Mouse (Mus musculus): ENCODE measurements around the gene Smarcb1. TPM values are rescaled to one million over a fixed set of nuclear protein-coding genes. Genes with fewer than 3 reads are reported as not detected.

Smarcb1 gene
- polyA plus RNA-seq, 1 experiment from 2014 or later, result 157 TPM

- Histone ChIP-seq H3K4me2 (peak overlapping the region; percentile 98), H3K36me3 (ENCODE audit: control insufficient read depth, insufficient read depth, low read length) (peaks cover 10% of the 10 kb centered on the region; the same call in 1 of the 2 replicates), H3K4me3 (ENCODE audit: low read depth, low read length) (peak overlapping the region; percentile 95), H3K27me3 (replicated peaks; ENCODE audit: control insufficient read depth, insufficient read depth, low read length) (no peaks in the 10 kb centered on the region), H3K9ac (ENCODE audit: low read depth, low read length) (peak overlapping the region; percentile 94), H3K9me3 (ENCODE audit: control insufficient read depth, low read length) (no peaks in the 10 kb centered on the region), H3K4me1 (replicated peaks; ENCODE audit: control insufficient read depth, insufficient read depth, low read length) (peaks cover 17% of the 10 kb centered on the region), H3K27ac (ENCODE audit: low read depth, low read length) (peak overlapping the region; percentile 87; the same call in 1 of the 2 replicates)
- DNase-seq (ENCODE audit: low spot score), result no peak
- peak; percentile 14; the same call in 1 of the 2 replicates for ATAC-seq (replicated peaks; ENCODE audit: low FRiP score)
- WGBS, result 5% methylated on average over 22 of the region's 22 CpGs
These were observed 526 bp upstream of the Smarcb1 start for GRCm38 (mm10) chr10:75921726-75922560.

GRCm38 (mm10) chr10:75919026-75919425 is 2.4 kb downstream of the Smarcb1 start:
- ATAC-seq (replicated peaks; ENCODE audit: low FRiP score), result no peak
- Histone ChIP-seq H3K27ac (ENCODE audit: low read depth, low read length) (no peak overlapping the region), H3K4me1 (replicated peaks; ENCODE audit: control insufficient read depth, insufficient read depth, low read length) (peaks cover 17% of the 10 kb centered on the region), H3K9me3 (ENCODE audit: control insufficient read depth, low read length) (no peaks in the 10 kb centered on the region), H3K4me2 (no peak overlapping the region), H3K36me3 (ENCODE audit: control insufficient read depth, insufficient read depth, low read length) (peaks cover 26% of the 10 kb centered on the region; the same call in 1 of the 2 replicates), H3K9ac (ENCODE audit: low read depth, low read length) (no peak overlapping the region), H3K27me3 (replicated peaks; ENCODE audit: control insufficient read depth, insufficient read depth, low read length) (no peaks in the 10 kb centered on the region), H3K4me3 (ENCODE audit: low read depth, low read length) (no peak overlapping the region)
- WGBS, result 88% methylated on average over 5 of the region's 5 CpGs
- DNase-seq (ENCODE audit: low spot score), result no peak

- no peak for DNase-seq (ENCODE audit: low spot score)
- 85% methylated on average over 8 of the region's 8 CpGs for WGBS
- Histone ChIP-seq H3K27ac (ENCODE audit: low read depth, low read length) (no peak overlapping the region), H3K36me3 (ENCODE audit: control insufficient read depth, insufficient read depth, low read length) (peaks cover 31% of the 10 kb centered on the region; the same call in 1 of the 2 replicates), H3K9ac (ENCODE audit: low read depth, low read length) (no peak overlapping the region), H3K9me3 (ENCODE audit: control insufficient read depth, low read length) (no peaks in the 10 kb centered on the region), H3K4me3 (ENCODE audit: low read depth, low read length) (no peak overlapping the region), H3K27me3 (replicated peaks; ENCODE audit: control insufficient read depth, insufficient read depth, low read length) (no peaks in the 10 kb centered on the region), H3K4me1 (replicated peaks; ENCODE audit: control insufficient read depth, insufficient read depth, low read length) (peaks cover 11% of the 10 kb centered on the region), H3K4me2 (no peak overlapping the region)
- ATAC-seq (replicated peaks; ENCODE audit: low FRiP score), result no peak
These were observed 4.6 kb downstream of the Smarcb1 start for GRCm38 (mm10) chr10:75916840-75917239.

GRCm38 (mm10) chr10:75915557-75915956 is 5.9 kb downstream of the Smarcb1 start:
- WGBS, result 81% methylated on average over 7 of the region's 7 CpGs
- Histone ChIP-seq H3K27me3 (replicated peaks; ENCODE audit: control insufficient read depth, insufficient read depth, low read length) (no peaks in the 10 kb centered on the region), H3K27ac (ENCODE audit: low read depth, low read length) (no peak overlapping the region), H3K9ac (ENCODE audit: low read depth, low read length) (no peak overlapping the region), H3K4me1 (replicated peaks; ENCODE audit: control insufficient read depth, insufficient read depth, low read length) (peaks cover 10% of the 10 kb centered on the region), H3K9me3 (ENCODE audit: control insufficient read depth, low read length) (no peaks in the 10 kb centered on the region), H3K4me3 (ENCODE audit: low read depth, low read length) (no peak overlapping the region), H3K36me3 (ENCODE audit: control insufficient read depth, insufficient read depth, low read length) (peaks cover 38% of the 10 kb centered on the region), H3K4me2 (no peak overlapping the region)
- DNase-seq (ENCODE audit: low spot score) (no peak), ATAC-seq (replicated peaks; ENCODE audit: low FRiP score) (no peak)

GRCm38 (mm10) chr10:75913013-75913589 is 8.3 kb downstream of the Smarcb1 start:
- peaks cover 46% of the 10 kb centered on the region for H3K36me3 ChIP-seq (ENCODE audit: control insufficient read depth, insufficient read depth, low read length)
- H3K4me2 ChIP-seq, result no peak overlapping the region
- WGBS, result 63% methylated on average over 6 of the region's 6 CpGs
- no peak overlapping the region for H3K4me3 ChIP-seq (ENCODE audit: low read depth, low read length)
- no peak overlapping the region for H3K27ac ChIP-seq (ENCODE audit: low read depth, low read length)
- DNase-seq (ENCODE audit: low spot score) (no peak), ATAC-seq (replicated peaks; ENCODE audit: low FRiP score) (no peak)
- H3K27me3 ChIP-seq (replicated peaks; ENCODE audit: control insufficient read depth, insufficient read depth, low read length), result no peaks in the 10 kb centered on the region
- H3K9ac ChIP-seq (ENCODE audit: low read depth, low read length), result no peak overlapping the region
- no peaks in the 10 kb centered on the region for H3K9me3 ChIP-seq (ENCODE audit: control insufficient read depth, low read length)
- no peaks in the 10 kb centered on the region for H3K4me1 ChIP-seq (replicated peaks; ENCODE audit: control insufficient read depth, insufficient read depth, low read length)

GRCm38 (mm10) chr10:75910698-75911097 is 10.7 kb downstream of the Smarcb1 start:
- no peak for ATAC-seq (replicated peaks; ENCODE audit: low FRiP score)
- Histone ChIP-seq H3K4me2 (no peak overlapping the region), H3K36me3 (ENCODE audit: control insufficient read depth, insufficient read depth, low read length) (peaks cover 48% of the 10 kb centered on the region), H3K4me3 (ENCODE audit: low read depth, low read length) (no peak overlapping the region), H3K27ac (ENCODE audit: low read depth, low read length) (no peak overlapping the region), H3K27me3 (replicated peaks; ENCODE audit: control insufficient read depth, insufficient read depth, low read length) (no peaks in the 10 kb centered on the region), H3K4me1 (replicated peaks; ENCODE audit: control insufficient read depth, insufficient read depth, low read length) (no peaks in the 10 kb centered on the region), H3K9me3 (ENCODE audit: control insufficient read depth, low read length) (no peaks in the 10 kb centered on the region), H3K9ac (ENCODE audit: low read depth, low read length) (no peak overlapping the region)
- no peak for DNase-seq (ENCODE audit: low spot score)
- WGBS, result 90% methylated on average over 2 of the region's 2 CpGs

- H3K27ac ChIP-seq (ENCODE audit: low read depth, low read length), result no peak overlapping the region
- H3K4me2 ChIP-seq, result no peak overlapping the region
These were observed 14.5 kb downstream of the Smarcb1 start for GRCm38 (mm10) chr10:75906882-75907281.

GRCm38 (mm10) chr10:75904391-75904790 is 17.0 kb downstream of the Smarcb1 start:
- Histone ChIP-seq H3K9me3 (ENCODE audit: control insufficient read depth, low read length) (no peaks in the 10 kb centered on the region), H3K4me3 (ENCODE audit: low read depth, low read length) (no peak overlapping the region), H3K27me3 (replicated peaks; ENCODE audit: control insufficient read depth, insufficient read depth, low read length) (no peaks in the 10 kb centered on the region), H3K36me3 (ENCODE audit: control insufficient read depth, insufficient read depth, low read length) (peaks cover 61% of the 10 kb centered on the region), H3K4me2 (no peak overlapping the region), H3K9ac (ENCODE audit: low read depth, low read length) (no peak overlapping the region), H3K27ac (ENCODE audit: low read depth, low read length) (no peak overlapping the region), H3K4me1 (replicated peaks; ENCODE audit: control insufficient read depth, insufficient read depth, low read length) (no peaks in the 10 kb centered on the region)
- 90% methylated on average over 5 of the region's 5 CpGs for WGBS
- DNase-seq (ENCODE audit: low spot score) (no peak), ATAC-seq (replicated peaks; ENCODE audit: low FRiP score) (no peak)

More at GRCm38 (mm10) chr10:75906882-75907281, 14.5 kb downstream of the Smarcb1 start:
- Histone ChIP-seq H3K4me1 (replicated peaks; ENCODE audit: control insufficient read depth, insufficient read depth, low read length) (no peaks in the 10 kb centered on the region), H3K36me3 (ENCODE audit: control insufficient read depth, insufficient read depth, low read length) (peaks cover 65% of the 10 kb centered on the region), H3K27me3 (replicated peaks; ENCODE audit: control insufficient read depth, insufficient read depth, low read length) (no peaks in the 10 kb centered on the region), H3K4me3 (ENCODE audit: low read depth, low read length) (no peak overlapping the region), H3K9ac (ENCODE audit: low read depth, low read length) (no peak overlapping the region), H3K9me3 (ENCODE audit: control insufficient read depth, low read length) (no peaks in the 10 kb centered on the region)
- WGBS, result 92% methylated on average over 4 of the region's 4 CpGs
- no peak for DNase-seq (ENCODE audit: low spot score)
- no peak for ATAC-seq (replicated peaks; ENCODE audit: low FRiP score)
